Mouse (Mus musculus) cerebellum, adult 2 months (tissue): ENCODE measurements at regions not wholly inside any gene's neighbourhood (a gene's known extent, or its start where the extent isn't known, plus 50 kb on each side); places are given as distances from the start of the nearest gene placed in this dataset.

Experiments
- CTCF ChIP-seq: fragments of 200-500 bp; IDR thresholded peaks from 2 replicates; pipeline ENCODE4 v1.5.1; 2011; ENCODE audit warnings: low read depth, mild to moderate bottlenecking, control low read depth, low read length, moderate library complexity, borderline replicate concordance; ENCODE audit not compliant: insufficient read depth
- POLR2A ChIP-seq: fragments of 200-500 bp; IDR thresholded peaks from 2 replicates; pipeline ENCODE4 v1.6.1; 2011; ENCODE audit warnings: low read length, control low read depth, borderline replicate concordance; ENCODE audit not compliant: insufficient read depth

- TF ChIP-seq CTCF = no peak
- no peak for TF ChIP-seq POLR2A
Measured at GRCm38 (mm10) chr4:153316519-153316918, 166.1 kb downstream of the Ajap1 start.
